Mouse (Mus musculus): ENCODE data around the gene Ntng1.
"Not testable (repeated sequence)": the region's sequence is repeated elsewhere in the genome, so short reads cannot be mapped to it uniquely, and the experiment has no call there.

Gene Ntng1

DNA sequence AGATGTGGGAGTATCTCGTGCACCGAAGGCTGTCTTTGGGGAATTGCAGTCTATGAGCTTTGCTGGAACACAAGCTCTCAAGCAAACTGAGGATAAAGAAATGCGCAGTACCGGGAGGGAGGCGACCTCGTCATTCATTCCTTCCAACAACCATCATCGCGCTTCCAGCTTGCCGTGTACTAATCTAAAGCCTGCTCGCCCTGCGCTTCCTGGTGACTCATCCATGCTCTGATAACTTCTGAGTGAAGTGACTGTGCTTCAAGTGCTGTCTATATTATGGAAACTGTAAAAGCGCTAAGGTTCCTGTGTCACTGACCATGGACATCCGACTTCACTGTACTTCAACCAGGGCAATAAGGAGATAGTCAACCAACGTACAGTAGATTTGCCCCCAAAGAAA is 371.7 kb downstream of the Ntng1 start:
- DNase-seq = no peak

DNA sequence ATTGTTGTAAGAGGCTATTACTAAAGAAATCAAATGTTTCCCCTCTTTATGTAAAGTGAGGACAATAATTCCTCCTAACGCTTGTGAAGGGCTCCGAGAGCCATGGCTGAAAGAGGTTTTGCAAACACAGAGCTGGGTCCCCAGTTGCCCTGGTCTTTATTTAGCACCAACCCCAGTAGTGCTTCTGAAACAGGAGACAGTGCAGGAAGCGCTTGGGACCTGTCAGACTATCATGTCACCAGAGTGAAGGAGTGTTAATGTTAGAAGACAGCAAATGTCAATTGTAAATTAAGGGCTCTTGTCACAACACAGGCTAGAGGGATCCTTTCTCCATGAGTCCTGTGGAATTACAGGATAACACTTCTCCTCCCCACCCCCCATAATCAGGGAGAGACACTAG is 376.9 kb downstream of the Ntng1 start:
- no peak for DNase-seq

DNA sequence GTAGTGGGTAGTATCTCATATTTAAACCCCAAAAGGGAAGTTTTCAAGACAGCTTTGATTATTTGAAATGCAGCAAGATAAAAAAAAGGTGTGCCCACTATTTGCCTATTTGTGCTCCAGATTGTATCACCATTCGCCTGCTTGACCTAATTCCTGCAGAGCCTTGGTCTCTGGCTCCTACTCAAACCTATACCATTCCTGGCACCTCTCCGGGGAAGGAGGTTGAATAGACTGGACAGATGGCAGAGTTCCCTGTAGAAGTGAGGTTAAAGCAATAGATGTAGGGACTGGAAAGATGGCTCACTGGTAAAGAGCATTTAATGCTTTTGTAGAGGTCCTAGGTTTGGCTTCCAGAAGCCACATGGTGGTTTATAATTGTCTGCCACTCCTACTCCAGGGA is 378.2 kb downstream of the Ntng1 start:
- DNase-seq = no peak

DNA sequence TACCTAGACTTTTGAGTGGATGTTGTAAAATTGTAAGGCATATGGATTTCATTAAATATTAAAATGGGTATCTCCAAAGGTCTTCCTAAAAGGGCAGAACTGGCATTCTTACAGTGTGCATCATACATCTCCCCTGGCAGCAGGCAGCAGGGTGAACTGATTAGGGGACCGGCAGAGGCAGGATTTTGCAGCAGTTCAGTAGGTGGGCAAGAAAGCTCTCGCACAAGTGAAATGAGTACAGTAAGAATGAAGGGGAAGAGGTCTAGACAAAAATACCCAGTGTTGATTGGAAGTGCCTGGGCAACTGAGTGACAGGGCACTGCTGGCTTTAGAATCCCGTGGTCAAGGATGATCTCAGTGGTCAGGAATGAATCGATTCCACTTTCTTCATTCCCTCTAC is 378.7 kb downstream of the Ntng1 start:
- no peak for DNase-seq

DNA sequence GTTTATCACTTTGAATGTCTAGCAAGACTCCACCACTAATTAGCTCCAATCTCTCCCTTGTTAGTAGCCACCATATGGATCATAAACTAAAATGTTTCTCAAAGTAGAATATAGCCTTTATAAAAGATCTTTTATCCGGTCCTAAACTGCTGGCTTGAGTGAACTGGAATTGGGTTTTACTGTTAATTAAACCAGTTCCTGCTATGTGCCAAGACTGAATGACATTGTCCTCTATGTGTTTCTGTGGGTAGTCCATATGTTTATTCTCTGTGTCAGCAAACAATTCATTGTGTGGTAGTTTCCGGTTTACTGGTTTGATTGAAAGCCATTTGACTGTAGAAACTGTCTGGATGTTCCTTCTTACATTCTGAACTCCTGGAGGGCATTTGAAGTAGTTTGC is 387.4 kb downstream of the Ntng1 start:
- DNase-seq = no peak

DNA sequence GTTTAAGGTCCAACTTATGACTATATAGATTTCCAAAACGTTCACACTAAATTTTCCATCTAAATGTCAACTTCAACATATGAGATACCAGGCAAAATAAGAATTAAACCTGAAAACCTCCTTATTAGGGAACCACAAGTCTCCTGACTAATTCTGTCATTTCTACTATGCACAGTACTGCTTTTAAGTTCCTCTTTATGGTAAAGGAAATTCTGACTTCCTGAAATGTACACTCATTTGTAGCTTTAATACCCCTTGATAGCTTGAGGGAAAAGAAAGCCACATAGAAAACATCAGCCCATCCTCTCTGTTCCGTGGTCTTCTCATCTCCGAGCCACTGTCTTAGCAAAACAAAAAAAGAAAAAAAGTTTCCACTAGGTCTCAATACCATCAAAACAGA is 396.2 kb downstream of the Ntng1 start:
- not testable (repeated sequence) for DNase-seq

DNA sequence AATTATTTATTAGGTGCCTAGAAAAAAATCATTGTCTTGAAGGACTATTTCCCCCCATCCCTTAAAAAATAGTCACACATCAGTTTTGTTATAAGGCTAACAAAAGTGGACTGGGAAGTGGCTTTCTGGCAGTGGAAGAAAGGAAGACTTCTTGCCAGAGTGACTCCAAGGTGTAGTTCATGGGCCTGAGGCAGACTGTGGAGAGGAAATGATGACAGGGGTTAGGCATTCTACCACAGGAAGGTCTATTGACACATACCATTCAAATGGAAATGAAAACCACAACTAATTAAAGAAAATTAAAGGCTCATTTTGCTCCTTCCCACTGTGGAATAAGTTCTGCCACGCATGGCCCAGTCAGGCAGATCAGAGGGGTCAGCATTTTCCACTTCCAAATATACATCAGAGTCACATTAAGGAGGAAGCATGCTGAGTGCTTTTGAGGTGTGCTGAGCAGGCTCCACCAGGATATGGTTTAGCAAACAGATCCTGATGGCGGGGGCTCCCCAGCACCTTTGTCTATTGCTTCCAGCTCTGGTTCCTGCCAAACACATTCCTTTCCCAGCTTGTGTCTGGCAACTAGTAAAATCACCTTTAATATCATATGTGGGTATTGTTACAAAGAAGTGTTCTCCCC is 403.2 kb downstream of the Ntng1 start:
- DNase-seq = no peak

DNA sequence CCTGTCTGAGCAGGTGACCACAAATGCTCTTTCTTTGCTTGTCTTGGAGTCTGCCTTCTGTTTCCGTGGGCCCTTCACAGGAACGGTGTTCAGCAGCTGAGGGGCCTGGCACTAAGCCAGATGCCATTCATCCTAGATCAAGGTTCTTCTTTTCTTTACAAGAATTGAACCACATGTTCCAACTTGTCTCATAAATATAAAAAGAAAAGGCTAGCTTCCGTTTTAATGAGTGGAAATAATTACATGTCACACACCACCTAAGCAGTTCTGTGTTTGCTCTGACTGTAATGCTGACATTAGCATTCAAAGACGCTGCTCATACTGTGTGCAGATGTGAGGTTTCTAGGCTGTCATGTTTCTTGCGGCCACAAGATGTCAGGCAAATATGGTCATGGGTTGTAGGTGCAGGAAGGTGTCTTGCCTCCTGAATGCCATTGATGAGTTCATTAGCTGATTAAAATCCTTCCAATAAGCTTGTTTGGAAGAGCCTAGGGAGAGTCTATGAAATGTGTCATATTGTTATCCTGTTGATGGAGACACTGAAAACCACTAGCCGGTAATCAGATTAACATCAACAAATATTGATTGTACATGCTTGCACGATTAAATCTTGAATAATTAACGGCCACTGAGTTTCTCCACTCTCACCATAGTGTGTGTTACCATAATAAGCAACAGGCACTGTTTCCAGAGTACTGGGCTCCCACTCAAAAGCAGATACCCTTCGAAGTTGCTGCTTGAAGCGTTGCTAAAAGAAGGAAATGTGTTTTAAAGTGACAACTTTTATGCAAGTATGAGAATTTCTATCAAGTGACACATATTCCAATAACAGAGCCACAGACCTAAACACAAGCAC is 411.3 kb downstream of the Ntng1 start:
- no peak for DNase-seq

DNA sequence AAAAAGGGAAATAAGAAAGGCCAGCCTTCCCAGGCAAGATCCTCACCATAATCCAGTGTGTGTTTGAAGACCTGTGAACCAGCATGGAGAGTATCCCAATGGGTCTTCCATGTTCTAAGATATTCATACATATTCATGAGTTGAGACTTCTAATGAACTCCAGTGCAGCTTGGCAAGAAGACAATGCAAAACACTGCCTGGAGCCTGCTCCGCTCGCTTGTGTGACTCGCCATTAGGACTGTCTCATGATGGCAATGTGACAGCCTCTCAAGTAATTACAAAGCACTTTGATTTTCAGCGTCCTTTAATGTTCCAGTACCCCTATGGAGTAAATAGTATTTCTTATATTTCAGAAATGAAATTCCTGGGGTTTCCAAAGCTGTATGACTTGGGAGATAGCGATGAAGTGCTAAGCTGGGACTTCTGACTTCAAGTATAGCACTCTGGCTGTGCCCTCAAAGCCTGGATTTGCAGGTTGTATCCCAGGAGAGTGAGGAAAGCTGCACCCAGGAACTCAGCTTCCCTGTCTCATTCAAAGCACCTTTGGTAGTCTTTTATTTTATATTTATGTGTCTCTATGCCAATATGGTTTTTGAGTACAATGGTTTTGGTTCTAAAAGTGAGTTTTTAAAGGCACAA is 412.1 kb downstream of the Ntng1 start:
- DNase-seq = no peak

All from lung, postnatal 14 days (tissue).